Mouse (Mus musculus) ES-Bruce4 (cell line): ENCODE measurements around the gene Gm2016.
"Not testable (repeated sequence)": the region's sequence is repeated elsewhere in the genome, so short reads cannot be mapped to it uniquely, and the experiment has no call there.

ENCODE experiments used
- CTCF ChIP-seq: IDR thresholded peaks from one replicate; pipeline ENCODE4 v1.8.1; 2011; ENCODE audit warnings: low read depth, low read length
- POLR2A ChIP-seq: IDR thresholded peaks from one replicate; pipeline ENCODE4 v1.8.1; 2011; ENCODE audit warnings: low read length; ENCODE audit not compliant: insufficient read depth

GRCm38 (mm10) chr12:87850657-87851056, 23.2 kb upstream of the Gm2016 start:
- not testable (repeated sequence) for TF ChIP-seq POLR2A, CTCF
